Mouse (Mus musculus) lung, adult 2 months (tissue): ENCODE results near the gene Ncl.

ENCODE experiments used
- CTCF ChIP-seq: fragments of 200-500 bp; IDR thresholded peaks from 2 replicates; pipeline ENCODE4 v1.5.1; 2011; ENCODE audit warnings: mild to moderate bottlenecking, low read length, control low read depth; ENCODE audit not compliant: insufficient read depth
- POLR2A ChIP-seq: fragments of 200-500 bp; IDR thresholded peaks from 2 replicates; pipeline ENCODE4 v1.6.1; 2011; ENCODE audit warnings: low read depth, mild to moderate bottlenecking, control low read depth, low read length, borderline replicate concordance; ENCODE audit errors: extremely low read depth

DNA sequence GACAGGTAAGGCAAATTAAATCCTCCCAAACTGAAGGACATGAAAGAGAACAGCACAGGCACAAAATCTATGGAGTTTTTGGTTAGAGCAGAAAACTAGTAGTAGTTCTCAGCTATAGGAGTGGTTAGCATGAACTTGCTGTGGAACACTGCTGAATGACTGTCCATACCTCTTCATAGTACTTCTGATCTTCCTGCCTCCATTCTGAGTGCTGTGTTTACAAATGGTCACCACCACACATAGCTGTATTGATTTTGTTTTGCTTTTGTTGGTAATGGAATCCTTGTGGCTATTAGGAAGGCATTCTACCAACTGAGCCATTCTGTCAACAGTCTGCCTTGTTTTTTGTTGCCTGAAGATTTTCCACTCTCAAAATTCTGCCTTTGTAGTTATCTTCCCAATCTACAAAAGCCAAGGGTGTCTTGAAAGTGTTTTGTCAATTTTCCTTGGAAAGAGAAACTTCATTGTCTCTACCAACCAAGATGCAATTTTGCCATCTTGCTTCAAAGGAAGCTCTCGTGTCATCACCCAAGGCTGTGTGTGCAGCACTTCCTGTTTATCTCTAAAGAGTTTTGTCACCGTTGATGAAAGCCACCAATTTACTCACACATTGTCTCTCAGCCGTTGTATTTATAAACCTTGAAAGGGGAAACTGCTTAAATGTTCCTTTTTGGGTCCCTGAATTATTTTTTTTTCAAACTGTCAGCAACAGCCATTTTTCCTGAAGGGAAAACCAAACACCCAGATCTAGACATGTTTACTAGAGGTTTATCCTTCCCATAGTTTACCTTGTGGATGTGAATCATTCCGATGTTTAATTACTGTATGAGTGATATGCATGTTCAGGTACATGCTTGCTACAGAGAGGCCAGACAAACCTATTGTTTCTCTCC, 15.0 kb downstream of the Ncl start:
- TF ChIP-seq POLR2A (no peak), CTCF (no peak)
